Mouse (Mus musculus) c-Kit-negative CD71-positive TER-119-positive erythroid progenitor cells, embryonic 14.5 days (primary cell): ENCODE measurements at regions not wholly inside any gene's neighbourhood (a gene's known extent, or its start where the extent isn't known, plus 50 kb on each side); places are given as distances from the start of the nearest gene placed in this dataset.
A peak's percentile ranks its signal among the peaks of the same experiment; 100 is the strongest.
"Not testable (repeated sequence)": the region's sequence is repeated elsewhere in the genome, so short reads cannot be mapped to it uniquely, and the experiment has no call there.

Experiments used
- DNase-seq: peaks from one replicate; pipeline ENCODE4 v3.0.0-alpha.2; 2013; ENCODE audit warnings: low read depth, low spot score

DNA sequence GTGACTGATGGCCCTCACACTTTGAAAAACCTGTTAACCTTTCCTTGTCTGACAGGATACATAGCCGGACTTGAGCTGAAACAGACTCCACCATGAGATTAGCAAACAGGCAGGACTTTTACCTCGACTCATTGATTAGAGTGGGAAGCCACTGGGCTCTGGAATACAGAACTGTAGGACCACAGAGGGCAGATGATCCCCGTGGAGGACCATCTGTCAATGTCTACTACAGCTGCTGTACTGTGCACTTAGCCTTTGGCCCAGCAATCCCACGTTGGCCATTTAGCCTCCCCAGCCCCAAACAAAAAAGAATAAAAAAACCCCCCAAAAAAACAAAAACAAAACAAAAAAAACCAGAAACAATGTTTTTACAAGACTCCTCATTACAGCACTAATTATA, 103.9 kb upstream of the Dazl start:
- DNase-seq = no peak

DNA sequence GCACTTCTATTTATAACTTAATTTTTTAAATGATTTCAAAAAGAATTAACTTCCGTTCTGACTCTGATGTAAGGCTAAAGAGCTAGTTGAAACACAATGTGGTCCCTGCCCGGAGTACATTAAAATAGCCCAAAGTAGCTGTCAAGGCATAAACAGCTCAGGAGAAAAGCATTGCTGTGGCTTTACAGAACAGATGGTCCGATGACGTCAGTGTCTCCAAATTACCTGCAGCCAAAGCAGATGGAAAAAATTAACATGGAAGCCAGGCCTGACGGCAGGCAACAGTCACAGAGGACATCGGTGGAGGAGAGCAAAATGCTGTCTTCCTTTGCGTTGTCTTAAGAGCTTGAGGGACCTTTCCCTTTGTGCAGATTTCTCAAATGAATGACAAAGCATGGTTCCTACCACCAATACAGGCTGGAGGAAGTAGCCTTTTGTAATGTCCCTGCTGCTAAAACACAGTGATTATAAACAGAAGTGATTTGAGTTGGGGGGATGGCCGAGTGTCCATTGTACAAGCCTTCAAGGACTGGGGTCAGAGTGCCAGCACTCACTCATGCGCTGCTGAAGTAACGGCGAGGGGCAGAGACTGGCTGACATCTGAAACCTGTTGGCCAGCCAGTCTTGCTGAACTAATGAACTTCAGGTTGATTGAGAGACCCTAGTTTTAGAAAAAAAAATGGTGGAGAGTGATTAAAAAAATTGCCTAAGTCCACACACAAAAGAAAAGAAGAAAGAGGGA, 101.8 kb upstream of the Plcl2 start:
- no peak for DNase-seq

DNA sequence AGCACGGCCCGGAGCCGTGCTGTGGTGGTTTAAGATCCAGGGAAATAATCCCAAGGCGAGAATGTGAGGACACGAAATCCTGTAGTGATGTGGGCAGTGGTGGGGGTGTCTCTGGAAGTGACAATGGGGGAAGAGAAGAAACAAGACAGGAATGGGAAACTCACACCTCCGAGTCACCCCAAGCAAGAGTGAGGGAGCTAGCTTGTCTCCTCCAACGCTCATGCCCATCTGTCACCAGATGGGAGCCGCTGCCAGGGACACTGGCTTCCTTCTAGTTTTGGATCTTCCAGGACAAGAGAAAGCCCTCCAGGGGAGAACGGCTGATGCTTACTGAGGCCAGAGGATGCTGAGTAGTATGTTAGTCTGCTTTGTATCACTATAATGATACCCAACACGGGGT, 100.6 kb upstream of the Plcl2 start:
- no peak for DNase-seq

DNA sequence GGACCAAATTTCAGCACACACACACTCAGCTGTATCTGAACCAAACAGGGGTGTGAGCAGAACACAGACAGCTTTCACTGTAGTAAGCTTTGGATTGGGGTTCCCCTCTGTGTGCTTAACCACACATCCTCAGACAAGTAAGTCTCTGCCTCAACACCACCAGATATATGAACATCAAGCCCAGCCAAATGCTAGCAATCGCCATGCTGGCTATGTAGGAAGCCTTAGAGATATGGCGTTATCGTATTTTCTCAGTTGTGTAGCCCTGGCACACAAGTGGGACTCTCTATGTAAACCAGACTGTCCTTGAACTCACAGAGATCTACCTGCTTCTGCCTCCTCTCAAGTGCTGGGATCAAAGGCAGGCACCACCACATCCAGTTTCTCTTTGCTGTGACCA, 99.9 kb upstream of the Plcl2 start:
- DNase-seq = no peak

DNA sequence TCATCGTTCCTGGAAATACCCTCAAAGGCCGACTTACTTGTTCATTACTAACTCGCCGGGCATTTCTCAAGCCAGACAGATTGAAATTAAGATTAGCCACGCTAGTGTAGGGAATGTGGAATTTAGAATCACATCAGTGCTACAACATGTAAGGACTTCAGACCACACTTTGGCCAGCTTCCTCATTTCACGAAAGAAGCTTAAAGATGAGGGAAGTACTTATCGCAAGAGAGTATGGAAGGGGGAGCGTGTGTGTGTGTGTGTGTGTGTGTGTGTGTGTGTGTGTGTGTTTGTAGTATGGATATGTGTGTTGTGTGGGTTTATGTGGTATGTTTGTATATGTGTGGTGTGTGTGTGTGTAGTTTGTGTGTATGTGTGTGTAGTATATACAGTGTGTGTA, 99.3 kb upstream of the Plcl2 start:
- no peak for DNase-seq

DNA sequence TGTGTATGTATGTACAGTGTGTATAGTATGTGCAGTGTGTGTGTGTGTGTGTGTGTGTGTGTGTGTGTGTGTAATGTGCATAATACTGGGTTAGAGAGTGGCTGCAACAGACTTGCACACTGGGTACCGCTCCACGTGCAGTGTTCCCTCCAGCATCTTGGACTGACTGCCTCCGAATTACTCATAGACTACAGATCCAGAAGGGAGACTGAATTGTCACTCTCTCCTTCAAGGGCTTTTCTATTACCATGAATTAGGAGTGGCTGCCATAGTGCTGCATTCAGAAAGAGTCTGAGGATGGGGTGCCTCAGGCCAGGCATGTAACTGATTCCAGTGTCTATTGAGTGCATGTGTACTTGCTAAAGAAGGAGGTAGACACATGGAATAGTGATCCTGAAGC, 98.9 kb upstream of the Plcl2 start:
- DNase-seq = no peak

DNA sequence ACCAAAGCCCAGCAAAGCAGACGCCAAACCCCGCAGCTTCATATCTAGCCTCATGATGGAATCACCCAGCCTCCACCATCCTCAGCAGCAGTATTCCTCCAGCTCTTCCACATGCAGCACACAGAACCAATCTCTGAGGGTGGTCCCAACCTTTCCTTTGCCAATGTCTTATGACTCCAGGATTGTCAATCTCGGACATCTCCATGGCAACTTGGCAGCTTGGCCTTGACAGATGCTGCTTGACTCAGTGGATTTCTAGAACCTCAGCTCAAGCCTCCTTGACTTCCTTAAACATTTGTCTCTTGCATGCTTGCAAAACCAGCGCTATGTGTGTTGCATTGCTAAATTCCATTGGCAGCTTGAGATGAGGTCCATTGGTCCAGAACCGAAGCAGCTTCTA, 96.8 kb upstream of the Plcl2 start:
- DNase-seq = no peak

DNA sequence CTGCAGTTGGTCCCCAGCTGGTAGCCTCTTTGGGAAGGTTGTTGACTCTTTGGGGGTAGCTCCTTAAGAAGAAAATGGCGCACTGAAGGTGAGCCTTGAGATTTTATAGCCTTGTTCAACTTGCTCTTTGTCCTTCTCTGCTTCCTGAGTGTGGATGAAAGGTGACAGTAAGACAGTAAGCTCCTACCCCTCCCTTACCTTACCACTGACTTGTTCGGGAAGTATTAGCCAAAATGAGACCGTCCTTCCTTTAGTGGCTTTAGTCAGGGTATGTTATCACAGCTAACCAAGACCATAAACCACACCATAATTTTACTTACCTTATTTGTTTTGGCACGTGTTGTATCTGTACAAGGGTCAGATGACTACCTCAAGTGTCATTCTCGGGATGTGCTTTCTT, 95.3 kb upstream of the Plcl2 start:
- DNase-seq = no peak

DNA sequence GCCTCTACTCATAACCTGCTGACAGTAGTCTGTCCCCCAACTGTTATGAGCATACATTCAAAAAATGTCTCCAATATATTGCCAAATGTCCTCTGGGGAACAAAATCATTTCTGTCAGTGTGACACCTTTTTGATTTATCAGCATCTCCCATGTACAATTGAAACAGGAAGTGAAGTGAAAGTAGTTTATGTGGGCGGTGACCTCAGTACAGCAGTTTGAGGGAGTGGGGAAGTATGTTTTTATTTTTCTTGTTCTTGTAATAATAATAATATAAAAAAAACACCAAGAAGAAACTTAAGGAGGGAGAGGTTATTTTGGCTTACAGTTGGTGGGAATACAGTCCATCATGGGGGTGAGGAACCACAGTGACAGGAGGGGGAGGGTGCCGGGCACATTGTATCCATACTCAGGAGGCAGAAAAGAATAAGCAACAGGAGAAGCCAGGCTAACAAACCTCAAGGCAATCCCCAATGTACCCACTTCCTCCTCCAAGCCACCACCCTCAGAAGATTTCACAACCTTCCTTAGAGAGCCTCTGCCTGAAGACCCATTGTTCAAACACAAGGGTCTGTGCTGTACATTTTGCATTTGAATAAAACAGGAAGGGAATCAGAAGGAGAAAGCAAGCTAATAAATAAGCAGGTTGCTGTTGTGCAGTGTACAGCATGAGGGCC, 93.7 kb upstream of the Plcl2 start:
- no peak for DNase-seq

DNA sequence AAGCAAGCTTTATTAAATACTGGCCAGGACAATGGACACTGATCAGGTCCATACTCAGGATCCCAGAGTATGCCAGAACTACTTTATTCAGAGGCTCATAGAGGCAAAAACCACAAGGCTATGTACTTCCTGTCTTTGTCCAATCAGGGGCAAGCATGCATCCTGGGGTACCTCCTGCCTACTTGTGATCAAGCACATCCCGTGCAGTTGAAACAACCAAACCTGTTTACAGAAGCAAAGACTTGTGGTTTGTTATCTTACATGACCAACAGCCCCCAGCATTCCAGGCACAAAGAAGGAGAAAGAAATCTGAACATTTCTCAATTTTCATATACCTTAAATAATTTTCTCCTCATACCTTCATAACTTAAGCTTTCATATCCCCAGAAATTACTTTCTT, 93.1 kb upstream of the Plcl2 start:
- DNase-seq = no peak

DNA sequence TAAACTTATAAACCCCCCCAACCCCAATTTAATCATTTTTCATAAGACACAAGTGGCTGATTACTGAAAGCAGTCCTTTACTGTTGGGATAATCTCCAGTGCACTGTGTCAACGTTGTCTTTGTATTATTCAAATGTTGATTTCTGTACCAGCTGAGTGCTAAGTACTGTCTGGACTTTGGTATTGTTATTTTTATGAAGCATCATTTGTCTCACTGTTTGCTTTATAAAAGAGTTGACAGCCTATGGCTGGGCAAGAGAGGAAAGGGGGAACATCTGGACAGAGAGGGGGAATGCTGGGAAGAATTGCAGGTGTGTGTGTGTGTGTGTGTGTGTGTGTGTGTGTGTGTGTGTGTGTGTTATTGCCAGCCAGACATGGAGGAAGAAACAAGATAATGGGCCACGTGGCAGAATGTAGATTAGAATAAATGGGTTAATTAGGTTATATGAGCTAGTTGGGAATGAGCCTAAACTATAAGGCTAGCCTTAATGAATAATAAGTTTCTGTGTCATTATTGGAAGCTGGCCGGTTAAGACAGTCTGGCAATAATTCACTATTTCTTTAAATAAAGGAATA, 92.6 kb upstream of the Plcl2 start:
- no peak for DNase-seq

DNA sequence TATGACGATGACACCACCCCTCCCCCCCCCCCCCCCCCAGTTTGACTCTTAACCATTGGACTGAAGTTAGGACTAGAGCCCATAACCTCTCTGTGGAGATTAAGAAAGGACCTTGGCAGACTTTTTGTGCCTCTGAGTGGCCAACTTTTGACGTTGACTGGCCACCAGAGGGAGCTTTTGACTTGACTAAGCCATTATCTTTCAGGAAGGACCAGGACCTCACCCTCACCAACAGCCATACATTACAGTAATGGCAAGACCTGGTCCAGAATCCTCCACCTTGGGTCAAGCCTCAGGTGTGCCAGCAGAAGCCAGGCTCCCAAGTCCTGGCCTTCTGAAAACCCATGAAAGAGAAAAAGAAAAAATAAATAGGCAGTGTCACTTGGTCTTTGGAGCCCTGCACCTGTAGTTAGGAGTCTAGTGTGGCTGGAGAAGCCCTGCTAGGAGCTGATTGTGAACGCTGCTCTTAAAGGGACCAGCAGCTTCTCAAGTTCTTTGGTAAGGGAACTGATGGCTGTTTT, 90.3 kb upstream of the Plcl2 start:
- peak; percentile 36 for DNase-seq

DNA sequence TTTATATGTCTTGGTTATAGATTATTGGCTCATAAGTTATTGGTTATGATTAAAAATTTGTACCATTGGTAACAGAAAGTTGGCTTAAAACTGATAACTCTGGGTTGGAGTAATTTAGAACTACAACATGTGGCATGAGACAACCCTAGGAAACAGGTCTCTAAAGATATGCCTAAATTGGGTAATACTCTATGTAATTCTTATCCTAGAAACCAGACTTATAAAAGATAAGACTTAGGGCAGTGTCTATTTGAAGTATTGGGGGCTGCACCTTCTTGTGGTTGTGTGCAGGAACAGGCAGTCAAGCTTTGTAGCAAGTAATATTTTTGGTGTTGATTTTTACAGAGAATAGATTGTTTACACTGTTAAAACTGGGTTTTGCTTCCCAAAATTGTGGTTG, 89.7 kb upstream of the Plcl2 start:
- DNase-seq = not testable (repeated sequence)

DNA sequence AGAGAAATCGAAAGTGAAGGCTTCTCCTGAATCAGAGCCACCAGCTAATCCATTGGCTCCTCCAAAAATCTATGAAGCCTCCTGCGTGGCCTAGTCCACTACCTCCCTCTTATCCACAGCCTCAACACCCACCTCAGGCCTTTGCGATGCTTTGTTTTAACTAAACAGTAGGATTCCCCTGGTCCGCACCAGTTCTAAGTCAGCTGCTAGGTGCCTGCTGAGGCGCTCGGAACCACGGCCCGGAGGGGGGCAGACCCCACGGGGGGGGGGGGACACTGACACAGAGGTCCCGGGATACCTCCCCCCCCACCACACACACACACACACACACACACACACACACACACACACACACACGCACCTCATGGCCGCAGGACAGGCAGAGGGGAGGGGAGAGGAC, 89.2 kb upstream of the Plcl2 start:
- no peak for DNase-seq

DNA sequence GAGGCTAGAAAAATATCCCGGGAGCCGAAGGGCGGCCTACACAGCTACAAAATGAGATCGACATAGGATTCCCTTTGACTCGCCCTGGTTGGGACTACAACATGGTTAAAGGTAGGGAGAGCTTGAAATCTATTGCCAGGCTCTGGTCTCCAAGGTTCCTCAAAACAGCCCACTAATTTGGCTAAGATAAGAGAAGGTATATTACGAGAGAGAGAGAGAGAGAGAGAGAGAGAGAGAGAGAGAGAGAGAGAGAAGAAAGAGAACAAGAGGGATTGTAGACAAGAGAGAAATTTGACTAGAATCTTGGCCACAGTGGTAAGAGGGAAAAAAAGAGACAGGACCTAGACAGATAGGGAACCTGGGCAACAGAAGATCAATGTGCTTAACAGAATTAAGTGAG, 88.5 kb upstream of the Plcl2 start:
- no peak for DNase-seq

DNA sequence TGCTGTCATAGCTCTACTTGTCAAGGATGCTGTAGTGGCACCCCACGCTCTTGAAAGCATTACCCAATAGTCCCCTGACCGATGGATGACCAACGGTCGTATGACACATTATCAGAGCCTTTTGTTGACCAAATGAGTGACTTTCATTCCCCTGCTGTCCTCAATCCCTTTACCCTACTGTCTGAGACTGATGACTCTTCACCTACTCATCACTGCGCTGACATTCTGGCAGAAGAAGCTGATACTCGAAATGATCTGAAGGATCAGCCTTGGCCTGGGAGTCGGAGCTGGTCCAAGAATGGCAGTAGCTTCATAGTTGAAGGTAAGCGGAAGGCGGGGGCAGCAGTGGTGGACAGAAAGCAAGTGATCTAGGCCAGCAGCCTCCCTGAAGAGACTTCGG, 87.7 kb upstream of the Plcl2 start:
- no peak for DNase-seq

DNA sequence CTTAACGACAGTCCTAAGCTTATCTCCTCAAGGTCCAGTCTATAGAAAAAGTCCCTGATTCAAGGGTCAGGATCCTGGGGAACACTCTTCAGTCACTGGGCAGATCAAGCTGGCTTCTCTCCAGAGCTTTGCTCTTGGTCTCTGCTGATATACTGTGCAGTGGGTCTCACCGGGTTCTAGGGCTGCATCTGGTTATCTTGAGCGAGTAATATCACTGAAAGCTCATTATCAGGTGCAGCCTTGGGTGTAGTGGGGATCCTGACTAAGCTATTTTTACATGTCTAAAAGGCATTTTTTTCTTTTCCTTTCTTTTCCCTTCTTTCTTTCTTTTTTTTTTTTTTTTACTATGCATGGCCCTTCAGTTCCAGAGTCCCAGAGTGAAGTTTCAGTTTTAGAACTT, 84.1 kb upstream of the Plcl2 start:
- DNase-seq = peak; percentile 63

DNA sequence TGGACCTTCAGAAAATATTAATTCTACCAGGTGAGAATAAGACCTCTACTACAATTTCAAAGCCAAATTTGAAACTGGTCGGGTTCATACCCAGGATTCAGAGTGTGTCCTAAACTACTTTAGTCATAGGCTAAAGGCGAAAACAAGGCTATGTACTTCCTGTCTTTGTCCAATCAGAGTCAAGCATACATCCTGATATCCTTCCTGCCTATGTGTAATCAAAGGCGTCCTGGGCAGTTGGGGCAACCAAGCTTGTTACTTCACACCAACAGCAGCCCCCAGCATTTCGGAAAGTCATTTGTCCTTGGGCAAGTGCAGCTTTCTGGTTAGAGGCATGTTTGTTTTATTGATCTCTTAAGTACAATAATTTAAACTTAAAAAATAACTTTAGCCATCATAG, 83.7 kb upstream of the Plcl2 start:
- DNase-seq = peak; percentile 27

DNA sequence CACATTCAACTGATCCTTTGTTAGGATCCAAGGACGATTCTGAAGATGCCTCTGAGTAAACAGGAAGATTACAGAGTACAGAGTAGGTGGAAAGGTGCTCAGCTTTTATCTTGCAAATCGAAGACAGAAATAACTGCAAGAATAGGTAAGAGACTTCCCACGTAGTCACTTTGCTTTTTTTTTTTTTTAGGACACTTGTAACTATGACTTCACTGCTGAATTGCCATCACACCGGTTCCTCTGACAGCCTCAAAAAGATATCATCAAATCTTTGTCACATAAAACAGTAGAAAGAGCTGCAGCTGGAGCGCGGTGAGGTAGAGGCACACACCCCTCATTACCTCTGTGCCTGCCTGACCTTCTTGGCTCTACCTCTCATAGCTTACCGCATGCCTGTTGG, 83.1 kb upstream of the Plcl2 start:
- DNase-seq = no peak

DNA sequence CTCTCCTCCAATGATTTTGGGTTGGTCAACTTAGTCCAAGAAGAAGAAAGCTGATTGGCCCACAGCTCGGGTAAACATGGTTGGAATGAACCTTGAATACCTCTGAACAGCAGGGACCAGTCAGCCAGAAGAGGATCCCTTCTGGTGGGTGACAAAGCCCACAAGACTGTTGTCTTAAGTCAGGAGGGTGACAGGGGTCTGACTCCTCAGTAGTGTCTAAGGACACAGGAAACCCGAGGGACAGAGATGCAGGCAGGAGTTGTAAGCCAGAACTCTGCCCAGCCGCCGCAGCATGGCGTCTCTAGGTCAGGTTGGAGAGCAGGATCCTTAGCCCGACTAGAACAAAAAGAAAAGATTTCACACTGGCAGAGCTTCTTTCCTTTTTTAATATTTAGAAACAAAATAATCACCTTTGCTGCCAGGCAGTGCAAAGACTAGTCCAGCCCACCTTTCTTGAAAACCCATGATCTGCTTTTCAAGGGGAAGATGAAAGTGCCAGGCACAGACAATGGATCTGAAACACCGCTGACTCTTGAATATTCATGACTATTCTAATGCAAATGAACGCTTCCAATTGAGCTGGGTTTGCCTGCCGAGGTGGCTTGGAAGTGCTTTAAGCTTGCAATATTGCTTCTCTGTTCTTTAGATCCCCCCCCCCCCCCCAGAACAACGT, 81.7 kb upstream of the Plcl2 start:
- DNase-seq = no peak

DNA sequence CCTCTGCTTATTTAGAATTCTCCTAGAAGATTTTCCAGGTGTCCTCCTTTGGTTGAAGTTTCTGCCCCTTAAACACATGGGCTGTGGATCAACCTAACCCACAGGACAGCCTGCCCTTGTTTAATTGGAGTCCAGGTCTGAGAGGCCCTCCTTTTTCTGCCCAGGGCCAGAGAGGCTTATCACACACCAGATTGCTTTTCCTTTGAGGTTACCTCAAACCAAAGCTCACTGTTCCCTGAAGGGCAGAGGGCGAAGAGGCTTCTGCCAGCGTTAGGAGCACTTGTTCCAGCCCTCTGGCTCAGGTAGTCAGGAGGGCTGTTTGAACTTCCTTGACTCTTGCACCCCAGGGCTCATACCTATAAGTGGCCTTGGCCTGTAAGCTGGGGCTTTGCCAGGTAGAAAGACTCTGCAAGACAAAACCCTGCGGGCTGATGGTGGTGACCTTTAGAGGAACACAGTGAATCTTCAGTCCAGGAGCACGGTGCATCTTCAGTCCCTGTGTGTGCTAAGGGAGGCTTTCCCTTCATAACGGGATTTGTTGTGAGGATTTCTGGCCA, 81.1 kb upstream of the Plcl2 start:
- DNase-seq = no peak

DNA sequence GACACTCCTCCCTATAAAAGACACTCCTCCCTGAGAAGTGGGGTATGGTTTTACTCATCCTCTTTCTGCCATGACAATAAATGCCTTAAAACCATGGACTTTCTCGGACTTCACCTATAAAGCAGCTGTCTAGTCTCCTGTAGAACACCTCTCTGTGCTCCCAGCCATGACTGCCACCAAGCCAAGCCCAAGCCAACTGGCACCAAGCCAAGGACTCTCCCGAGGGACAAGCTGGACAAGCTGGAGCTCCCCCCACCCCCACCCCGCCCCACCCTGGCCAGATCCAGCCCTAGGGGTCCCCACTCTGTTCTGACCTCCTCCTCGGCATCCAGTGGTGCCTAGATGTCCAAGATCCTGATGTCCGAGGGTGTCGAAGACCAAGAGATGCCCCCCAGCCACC, 76.6 kb upstream of the Plcl2 start:
- DNase-seq = no peak
